Mouse (Mus musculus): ENCODE data around the gene Spata13. TPM values are rescaled to one million over a fixed set of nuclear protein-coding genes. Genes with fewer than 3 reads are reported as not detected.

Spata13 gene
- total RNA-seq, 2 experiments from 2014 or later: 3.8 to 4.9 TPM

GRCm38 (mm10) chr14:60751581-60751980 is 117.8 kb downstream of the Spata13 start:
- no peak for DNase-seq

GRCm38 (mm10) chr14:60752892-60753800 is 119.3 kb downstream of the Spata13 start:
- DNase-seq: no peak

GRCm38 (mm10) chr14:60753801-60754126 is 120.0 kb downstream of the Spata13 start:
- DNase-seq: no peak

- DNase-seq: no peak
Observed at GRCm38 (mm10) chr14:60754656-60755055, 120.9 kb downstream of the Spata13 start.

GRCm38 (mm10) chr14:60756271-60756670 is 122.5 kb downstream of the Spata13 start:
- DNase-seq: no peak

GRCm38 (mm10) chr14:60757265-60757664 is 123.5 kb downstream of the Spata13 start:
- no peak for DNase-seq

- DNase-seq: no peak
Observed at GRCm38 (mm10) chr14:60757722-60758121, 123.9 kb downstream of the Spata13 start.

GRCm38 (mm10) chr14:60759097-60759496 is 125.3 kb downstream of the Spata13 start:
- DNase-seq: no peak

GRCm38 (mm10) chr14:60761801-60762200 is 128.0 kb downstream of the Spata13 start:
- DNase-seq: no peak

- no peak for DNase-seq
Observed at GRCm38 (mm10) chr14:60762754-60763153, 129.0 kb downstream of the Spata13 start.

- DNase-seq: peak; percentile 52
Observed at GRCm38 (mm10) chr14:60763746-60764145, 129.9 kb downstream of the Spata13 start.

- DNase-seq: no peak
Observed at GRCm38 (mm10) chr14:60764526-60764925, 130.7 kb downstream of the Spata13 start.

- DNase-seq: peak; percentile 53
Observed at GRCm38 (mm10) chr14:60765025-60765424, 131.2 kb downstream of the Spata13 start.

- DNase-seq: no peak
Observed at GRCm38 (mm10) chr14:60767884-60768283, 134.1 kb downstream of the Spata13 start, which contains the start of gene C1qtnf9. TSS of gene C1qtnf9 (plus strand) at chr14:60768134.

- no peak for DNase-seq
Observed at GRCm38 (mm10) chr14:60769340-60769739, 135.5 kb downstream of the Spata13 start.

GRCm38 (mm10) chr14:60770594-60770993 is 136.8 kb downstream of the Spata13 start:
- DNase-seq: no peak

GRCm38 (mm10) chr14:60771057-60771456 is 137.3 kb downstream of the Spata13 start:
- DNase-seq: peak; percentile 41

GRCm38 (mm10) chr14:60773476-60773875 is 139.7 kb downstream of the Spata13 start:
- no peak for DNase-seq

GRCm38 (mm10) chr14:60776521-60776920 is 142.7 kb downstream of the Spata13 start:
- no peak for DNase-seq

- no peak for DNase-seq
Observed at GRCm38 (mm10) chr14:60777485-60777919, 143.7 kb downstream of the Spata13 start.

GRCm38 (mm10) chr14:60779198-60779597 is 145.4 kb downstream of the Spata13 start:
- DNase-seq: no peak

- DNase-seq: no peak
Observed at GRCm38 (mm10) chr14:60782121-60782656, 148.4 kb downstream of the Spata13 start.

GRCm38 (mm10) chr14:60783196-60783595 is 149.4 kb downstream of the Spata13 start:
- DNase-seq: no peak
